Mouse (Mus musculus) midbrain, embryonic 12.5 days (tissue): ENCODE measurements around the gene St6galnac1. TPM values are rescaled to one million over a fixed set of nuclear protein-coding genes. Genes with fewer than 3 reads are reported as not detected.

Experiments used
- ATAC-seq: fragments of 200-750 bp; cut with Nextera tagmentation; 2 replicates; pipeline ENCODE4 v1.8.0; 2017; ENCODE audit warnings: low read depth, moderate TSS enrichment, moderate library complexity; ENCODE audit not compliant: low FRiP score
- H3K27ac ChIP-seq: fragments of 300-500 bp; sonication (generic); replicated peaks from 2 replicates; pipeline ENCODE4 v1.5.1; 2016; ENCODE audit warnings: mild to moderate bottlenecking
- H3K27me3 ChIP-seq: fragments of 300-500 bp; sonication (generic); 2 replicates; pipeline ENCODE4 v1.6.1; 2016; ENCODE audit warnings: mild to moderate bottlenecking
- H3K36me3 ChIP-seq: fragments of 300-500 bp; sonication (generic); 2 replicates; pipeline ENCODE4 v1.6.1; 2016
- H3K4me1 ChIP-seq: fragments of 300-500 bp; sonication (generic); 2 replicates; pipeline ENCODE4 v1.6.1; 2016
- H3K4me2 ChIP-seq: fragments of 300-500 bp; sonication (generic); replicated peaks from 2 replicates; pipeline ENCODE4 v1.6.1; 2016; ENCODE audit warnings: mild to moderate bottlenecking, moderate library complexity
- H3K4me3 ChIP-seq: fragments of 300-500 bp; sonication (generic); 2 replicates; pipeline ENCODE4 v1.5.1; 2016; ENCODE audit warnings: mild to moderate bottlenecking
- H3K9ac ChIP-seq: fragments of 300-500 bp; sonication (generic); replicated peaks from 2 replicates; pipeline ENCODE4 v1.6.1; 2016; ENCODE audit warnings: mild to moderate bottlenecking, moderate library complexity
- H3K9me3 ChIP-seq: fragments of 300-500 bp; sonication (generic); 2 replicates; pipeline ENCODE4 v1.6.1; 2016; ENCODE audit warnings: mild to moderate bottlenecking
- WGBS: fragments of 180-500 bp; shearing (Covaris S2); methylation state at CpG from one replicate; pipeline ENCODE4 v1.1.7; 2016; 5-methylcytosine and 5-hydroxymethylcytosine counted together
- polyA plus RNA-seq: library from polyadenylated mRNA; unstranded; fragments of >200 nt; fragmentation: Nextera tagmentation; extraction: Ambion mirVana; gene quantifications from 2 replicates; pipeline ENCODE4 v1.2.1, GENCODE M21; 2016

Gene St6galnac1
- polyA plus RNA-seq, 1 experiment from 2014 or later, result not detected

- 5% methylated on average over 20 of the region's 20 CpGs for WGBS
- no peaks in the 10 kb centered on the region for H3K36me3 ChIP-seq
- peak overlapping the region; percentile 47; the same call in 1 of the 2 replicates for H3K9ac ChIP-seq
- H3K4me3 ChIP-seq, result no peak overlapping the region
- H3K4me1 ChIP-seq, result peaks cover 64% of the 10 kb centered on the region
- ATAC-seq, result peak; percentile 14; the same call in 1 of the 2 replicates
- peaks cover 3% of the 10 kb centered on the region for H3K27me3 ChIP-seq
- peak overlapping the region; percentile 55; the same call in 1 of the 2 replicates for H3K4me2 ChIP-seq
- peak overlapping the region; percentile 98 for H3K27ac ChIP-seq
- no peaks in the 10 kb centered on the region for H3K9me3 ChIP-seq
Observed at GRCm38 (mm10) chr11:116814076-116814883, 39.0 kb upstream of the St6galnac1 start.

GRCm38 (mm10) chr11:116813610-116814009, 38.3 kb upstream of the St6galnac1 start:
- Histone ChIP-seq H3K4me3 (no peak overlapping the region), H3K4me1 (peaks cover 64% of the 10 kb centered on the region), H3K27ac (peak overlapping the region; percentile 98), H3K36me3 (no peaks in the 10 kb centered on the region), H3K9ac (no peak overlapping the region), H3K27me3 (peaks cover 3% of the 10 kb centered on the region), H3K4me2 (peak overlapping the region; percentile 55; the same call in 1 of the 2 replicates), H3K9me3 (no peaks in the 10 kb centered on the region)
- ATAC-seq, result no peak
- WGBS, result 69% methylated on average over 13 of the region's 13 CpGs

- H3K9me3 ChIP-seq, result no peaks in the 10 kb centered on the region
- no peaks in the 10 kb centered on the region for H3K36me3 ChIP-seq
- peaks cover 68% of the 10 kb centered on the region for H3K4me1 ChIP-seq
- 32% methylated on average over 18 of the region's 21 CpGs for WGBS
- peak overlapping the region; percentile 39; the same call in 1 of the 2 replicates for H3K9ac ChIP-seq
- peak overlapping the region; percentile 55 for H3K4me2 ChIP-seq
- peak overlapping the region; percentile 98 for H3K27ac ChIP-seq
- ATAC-seq, result peak; percentile 44
- H3K4me3 ChIP-seq, result no peak overlapping the region
- H3K27me3 ChIP-seq, result peaks cover 3% of the 10 kb centered on the region
Observed at GRCm38 (mm10) chr11:116812793-116813529, 37.7 kb upstream of the St6galnac1 start.

GRCm38 (mm10) chr11:116810983-116811901, 35.9 kb upstream of the St6galnac1 start:
- 2% methylated on average over 31 of the region's 32 CpGs for WGBS
- Histone ChIP-seq H3K27me3 (peaks cover 3% of the 10 kb centered on the region), H3K36me3 (no peaks in the 10 kb centered on the region), H3K4me1 (peaks cover 69% of the 10 kb centered on the region), H3K4me3 (peak overlapping the region; percentile 34), H3K4me2 (peak overlapping the region; percentile 55), H3K27ac (peak overlapping the region; percentile 98), H3K9me3 (no peaks in the 10 kb centered on the region), H3K9ac (peak overlapping the region; percentile 59)
- peak; percentile 90 for ATAC-seq

- Histone ChIP-seq H3K4me3 (peak overlapping the region; percentile 34; the same call in 1 of the 2 replicates), H3K27ac (peak overlapping the region; percentile 98), H3K4me1 (peaks cover 63% of the 10 kb centered on the region), H3K4me2 (peak overlapping the region; percentile 55), H3K9me3 (no peaks in the 10 kb centered on the region), H3K9ac (peak overlapping the region; percentile 59), H3K27me3 (peaks cover 3% of the 10 kb centered on the region), H3K36me3 (no peaks in the 10 kb centered on the region)
- WGBS, result 36% methylated on average over 11 of the region's 11 CpGs
- ATAC-seq, result no peak
Observed at GRCm38 (mm10) chr11:116810528-116810927, 35.2 kb upstream of the St6galnac1 start.

GRCm38 (mm10) chr11:116809520-116809919, 34.2 kb upstream of the St6galnac1 start:
- Histone ChIP-seq H3K4me1 (peaks cover 54% of the 10 kb centered on the region), H3K4me2 (no peak overlapping the region), H3K27ac (peak overlapping the region; percentile 98; the same call in 1 of the 2 replicates), H3K36me3 (no peaks in the 10 kb centered on the region), H3K4me3 (no peak overlapping the region), H3K27me3 (peaks cover 3% of the 10 kb centered on the region), H3K9ac (no peak overlapping the region), H3K9me3 (no peaks in the 10 kb centered on the region)
- ATAC-seq, result no peak
- WGBS, result 79% methylated on average over 8 of the region's 8 CpGs

- Histone ChIP-seq H3K9me3 (no peaks in the 10 kb centered on the region), H3K36me3 (0 out of 2 replicates have a peak, but pooled peaks cover 2% of the 10 kb centered on the region), H3K4me3 (no peak overlapping the region), H3K9ac (no peak overlapping the region), H3K27me3 (peaks cover 3% of the 10 kb centered on the region), H3K4me1 (peaks cover 47% of the 10 kb centered on the region), H3K4me2 (no peak overlapping the region), H3K27ac (peak overlapping the region; percentile 2; the same call in 1 of the 2 replicates)
- 76% methylated on average over 11 of the region's 11 CpGs for WGBS
- no peak for ATAC-seq
Observed at GRCm38 (mm10) chr11:116808811-116809395, 33.6 kb upstream of the St6galnac1 start.

GRCm38 (mm10) chr11:116807938-116808606, 32.8 kb upstream of the St6galnac1 start:
- WGBS, result 27% methylated on average over 7 of the region's 7 CpGs
- Histone ChIP-seq H3K27ac (peak overlapping the region; percentile 2), H3K4me1 (peaks cover 39% of the 10 kb centered on the region), H3K4me2 (no peak overlapping the region), H3K4me3 (no peak overlapping the region), H3K36me3 (0 out of 2 replicates have a peak, but pooled peaks cover 2% of the 10 kb centered on the region), H3K27me3 (peaks cover 3% of the 10 kb centered on the region), H3K9me3 (no peaks in the 10 kb centered on the region), H3K9ac (no peak overlapping the region)
- ATAC-seq, result no peak

GRCm38 (mm10) chr11:116807526-116807925, 32.2 kb upstream of the St6galnac1 start:
- no peak overlapping the region for H3K27ac ChIP-seq
- peaks cover 34% of the 10 kb centered on the region for H3K4me1 ChIP-seq

GRCm38 (mm10) chr11:116807116-116807515, 31.8 kb upstream of the St6galnac1 start:
- no peak for ATAC-seq
- WGBS, result 65% methylated on average over 7 of the region's 7 CpGs
- Histone ChIP-seq H3K36me3 (0 out of 2 replicates have a peak, but pooled peaks cover 2% of the 10 kb centered on the region), H3K9me3 (no peaks in the 10 kb centered on the region), H3K4me2 (no peak overlapping the region), H3K9ac (no peak overlapping the region), H3K27me3 (peaks cover 3% of the 10 kb centered on the region), H3K4me1 (peaks cover 30% of the 10 kb centered on the region), H3K4me3 (no peak overlapping the region), H3K27ac (no peak overlapping the region)

More at GRCm38 (mm10) chr11:116807526-116807925, 32.2 kb upstream of the St6galnac1 start:
- Histone ChIP-seq H3K9me3 (no peaks in the 10 kb centered on the region), H3K36me3 (0 out of 2 replicates have a peak, but pooled peaks cover 2% of the 10 kb centered on the region), H3K27me3 (peaks cover 3% of the 10 kb centered on the region), H3K4me2 (no peak overlapping the region), H3K4me3 (no peak overlapping the region), H3K9ac (no peak overlapping the region)
- 85% methylated on average over 2 of the region's 3 CpGs for WGBS
- no peak for ATAC-seq
